Mouse (Mus musculus) embryonic facial prominence, embryonic 11.5 days (tissue): ENCODE measurements around the gene Dock7. TPM values are rescaled to one million over a fixed set of nuclear protein-coding genes. Genes with fewer than 3 reads are reported as not detected.

Source experiments
- polyA plus RNA-seq: library from polyadenylated mRNA; unstranded; fragments of >200 nt; fragmentation: Nextera tagmentation; extraction: Ambion mirVana; gene quantifications from 2 replicates; pipeline ENCODE4 v1.2.1, GENCODE M21; 2014

Dock7 gene
- polyA plus RNA-seq, 1 experiment from 2014 or later: 106 TPM

Other genes with a start within 250 kb of the Dock7 start
- 135 and 138 TPM in 2 replicates for gene Usp1, start 197.1 kb downstream of the Dock7 start, polyA plus RNA-seq
- 0.42 and 0.77 TPM in 2 replicates for gene Angptl3, start 90.0 kb downstream of the Dock7 start, polyA plus RNA-seq
- gene Atg4c, start 73.0 kb upstream of the Dock7 start, polyA plus RNA-seq: 16.6 and 17.7 TPM in 2 replicates
- 0.31 TPM in 1 of 2 replicates, not detected in the other for gene Gm12689, start 175.0 kb upstream of the Dock7 start, polyA plus RNA-seq